ENCODE assay signal across 22 mouse cellular contexts in the genomic region with DNA sequence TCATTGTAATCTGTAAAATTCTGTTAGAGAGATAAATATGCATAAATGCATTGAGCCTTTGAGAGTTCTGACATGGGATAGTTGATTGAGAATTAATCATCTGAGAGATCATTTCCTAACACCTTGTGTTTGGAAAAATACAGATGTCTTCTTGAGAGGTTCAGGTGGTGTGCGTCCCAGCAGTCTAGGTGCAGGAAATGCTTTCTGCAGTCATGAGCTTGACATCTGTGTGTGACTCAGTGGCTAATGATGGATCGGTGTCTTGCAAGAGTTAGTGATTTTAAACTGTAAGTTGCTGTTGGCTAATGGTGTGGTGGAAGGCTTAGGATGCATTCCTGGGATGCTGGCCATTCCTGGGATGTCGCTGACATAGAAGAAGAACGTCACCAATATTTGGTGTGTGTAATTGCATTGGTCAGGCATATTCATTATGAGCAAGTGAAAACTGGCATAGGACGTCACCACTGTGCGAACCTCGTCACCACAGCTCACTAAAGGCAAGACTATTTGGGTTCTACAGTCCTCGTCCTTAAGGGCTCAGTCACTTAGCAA. TPM values are rescaled to one million over a fixed set of nuclear protein-coding genes. Genes with fewer than 3 reads are reported as not detected.
A peak's percentile ranks its signal among the peaks of the same experiment; 100 is the strongest.
DNase-seq lines count a peak whose midpoint lies in the region; ATAC-seq and TF ChIP-seq lines count a peak whose summit lies in the region.
"Had no signal": no experiment of that assay in that cellular context is flagged by ENCODE, and none has a peak within 500 bp of the region (broad histone marks: within the 10 kb centered on the region; RNA-seq: fewer than 3 reads in every experiment).

No protein-coding gene starts in this region.

- no peak for ATAC-seq in lung, postnatal 0 days
- ATAC-seq in Patski: peak; percentile 48
- no peak for ATAC-seq in heart, embryonic 12.5 days (ENCODE audit: insufficient number of reproducible peaks, low FRiP score)
- ATAC-seq: activated CD4-positive, CD25-positive, alpha-beta regulatory T cell, adult 4 months; forebrain, embryonic 13.5 days; forebrain, postnatal 0 days; hindbrain, embryonic 16.5 days had no signal

- TF ChIP-seq CTCF in lung, postnatal 0 days (IDR thresholded peaks at IDR 0.05): no peak
- no peak for TF ChIP-seq CTCF in Patski (IDR thresholded peaks at IDR 0.05)
- TF ChIP-seq CTCF in gastrocnemius, adult 2 months (IDR thresholded peaks at IDR 0.05): no peak

- H3K27me3 ChIP-seq in lung, postnatal 0 days (replicated peaks; ENCODE audit: insufficient read depth, low read length): no peaks in the 10 kb centered on the region
- H3K27me3 ChIP-seq in Patski: no peaks in the 10 kb centered on the region
- H3K27me3 ChIP-seq in heart, embryonic 12.5 days (replicated peaks): no peaks in the 10 kb centered on the region
- H3K27me3 ChIP-seq: forebrain, embryonic 13.5 days; heart, embryonic 13.5 days; hindbrain, embryonic 12.5 days had no signal

- no peak for TF ChIP-seq EP300 in lung, postnatal 0 days (IDR thresholded peaks at IDR 0.05)

- DNase-seq in lung, postnatal 0 days (ENCODE audit: low spot score): no peak
- DNase-seq in lung, postnatal 25 days (ENCODE audit: low spot score): no peak
- DNase-seq in thymus, postnatal 0 days (ENCODE audit: low spot score): peak; percentile 19
- no peak for DNase-seq in thymus, postnatal 10 days (ENCODE audit: low spot score in 2 of 2)
- DNase-seq in Patski (ENCODE audit: low read depth, low spot score): no peak
- no peak for DNase-seq in gastrocnemius, adult 2 months
- DNase-seq: adrenal gland, adult 2 months; adrenal gland, postnatal 36 days; cerebellum, adult 2 months; cerebellum, postnatal 10 days; forebrain, postnatal 0 days; gastrocnemius, postnatal 25 days; heart, postnatal 36 days had no signal

- intact Hi-C loops in gastrocnemius, adult 2 months (cut with DNase I): no loop called here

- POLR2A ChIA-PET in Patski (lab: Charles Lee): interaction anchor here (0.7 kb wide), 1 partner anchor 16 kb away, joined by 3 read pairs; no protein-coding TSS in a partner anchor

- H3K27ac ChIP-seq in lung, postnatal 0 days (ENCODE audit: low read length): no peak overlapping the region
- H3K27ac ChIP-seq in heart, embryonic 12.5 days (ENCODE audit: poor library complexity, severe bottlenecking): no peak overlapping the region
- no peak overlapping the region for H3K27ac ChIP-seq in gastrocnemius, adult 2 months
- H3K27ac ChIP-seq: embryonic facial prominence, embryonic 10.5 days; forebrain, embryonic 13.5 days; heart, embryonic 13.5 days; hindbrain, embryonic 12.5 days had no signal

- CTCF ChIA-PET in Patski (lab: Charles Lee): interaction anchor here (1.5 kb wide), 1 partner anchor 9 kb away, joined by 4 read pairs; no protein-coding TSS in a partner anchor

- WGBS in lung, postnatal 0 days: 76% methylated on average over 8 of the region's 8 CpGs
- 71% methylated on average over 8 of the region's 8 CpGs for WGBS in heart, embryonic 12.5 days

- no peak overlapping the region for H3K9ac ChIP-seq in lung, postnatal 0 days (replicated peaks; ENCODE audit: low read depth)
- no peak overlapping the region for H3K9ac ChIP-seq in heart, embryonic 12.5 days
- H3K9ac ChIP-seq: forebrain, embryonic 13.5 days; forebrain, postnatal 0 days; heart, embryonic 13.5 days; hindbrain, embryonic 12.5 days had no signal

- peaks cover 9% of the 10 kb centered on the region; the same call in 1 of the 2 replicates for H3K4me1 ChIP-seq in lung, postnatal 0 days (ENCODE audit: insufficient read depth, low read depth, low read length)
- peaks cover 20% of the 10 kb centered on the region for H3K4me1 ChIP-seq in heart, embryonic 12.5 days (replicated peaks)

- H3K4me3 ChIP-seq in lung, postnatal 0 days (ENCODE audit: low read depth, low read length): no peak overlapping the region
- H3K4me3 ChIP-seq in heart, embryonic 12.5 days: no peak overlapping the region
- no peak overlapping the region for H3K4me3 ChIP-seq in gastrocnemius, adult 2 months
- H3K4me3 ChIP-seq: embryonic facial prominence, embryonic 10.5 days; forebrain, embryonic 13.5 days; heart, embryonic 13.5 days; hindbrain, embryonic 12.5 days had no signal

- in situ Hi-C loops in Patski (cut with MboI; ENCODE audit: low pct_unique_long_range_greater_than_20kb): no loop called here

- peak overlapping the region; percentile 5; the same call in 1 of the 2 replicates for H3K4me2 ChIP-seq in lung, postnatal 0 days (replicated peaks; ENCODE audit: low read depth, low read length)
- no peak overlapping the region for H3K4me2 ChIP-seq in heart, embryonic 12.5 days
- H3K4me2 ChIP-seq: forebrain, embryonic 13.5 days; heart, embryonic 13.5 days; hindbrain, embryonic 12.5 days had no signal

- H3K9me3 ChIP-seq in lung, postnatal 0 days (ENCODE audit: low read length): no peaks in the 10 kb centered on the region
- H3K9me3 ChIP-seq in heart, embryonic 12.5 days (replicated peaks): no peaks in the 10 kb centered on the region
- H3K9me3 ChIP-seq: embryonic facial prominence, embryonic 10.5 days; forebrain, embryonic 13.5 days; heart, embryonic 13.5 days; hindbrain, embryonic 12.5 days had no signal

- peaks cover 14% of the 10 kb centered on the region for H3K36me3 ChIP-seq in lung, postnatal 0 days (ENCODE audit: insufficient read depth, low read length)
- peaks cover 32% of the 10 kb centered on the region for H3K36me3 ChIP-seq in heart, embryonic 12.5 days

RNA-seq across cellular contexts. Expression of a gene that starts 6.0 kb away (rescaled TPM):
- polyA plus RNA-seq in lung, postnatal 0 days (2015; fragmentation: Nextera tagmentation; extraction: Ambion mirVana): 27.2 and 30.3 TPM in 2 replicates
- 80.0 and 80.8 TPM in 2 replicates for polyA plus RNA-seq in thymus, postnatal 0 days (2015; fragmentation: Nextera tagmentation; extraction: Ambion mirVana)
- polyA plus RNA-seq in Patski (2021): 58.3 TPM
- polyA plus RNA-seq in heart, embryonic 12.5 days (2016; fragmentation: Nextera tagmentation; extraction: Ambion mirVana): 55.7 and 56.6 TPM in 2 replicates
- 10 to 100 TPM; 12.5 to 16.3 TPM for total RNA-seq in gastrocnemius, adult 2 months (2021)

RNA-seq across cellular contexts. Expression of a gene that starts 6.8 kb away (rescaled TPM):
- polyA plus RNA-seq in lung, postnatal 0 days (2015; fragmentation: Nextera tagmentation; extraction: Ambion mirVana): 26.3 and 27.0 TPM in 2 replicates
- polyA plus RNA-seq in thymus, postnatal 0 days (2015; fragmentation: Nextera tagmentation; extraction: Ambion mirVana): 67.8 and 68.4 TPM in 2 replicates
- 28.8 TPM for polyA plus RNA-seq in Patski (2021)
- 22.1 and 23.4 TPM in 2 replicates for polyA plus RNA-seq in heart, embryonic 12.5 days (2016; fragmentation: Nextera tagmentation; extraction: Ambion mirVana)
- total RNA-seq in gastrocnemius, adult 2 months (2021): 1 to 10 TPM; 6.8 to 8.7 TPM

RNA-seq across cellular contexts. Expression of a gene that starts 51.7 kb away (rescaled TPM):
- polyA plus RNA-seq in lung, postnatal 0 days (2015; fragmentation: Nextera tagmentation; extraction: Ambion mirVana): 0.36 and 0.60 TPM in 2 replicates
- 1.8 and 2.0 TPM in 2 replicates for polyA plus RNA-seq in thymus, postnatal 0 days (2015; fragmentation: Nextera tagmentation; extraction: Ambion mirVana)
- 0.60 TPM for polyA plus RNA-seq in Patski (2021)
- 0.96 and 1.0 TPM in 2 replicates for polyA plus RNA-seq in heart, embryonic 12.5 days (2016; fragmentation: Nextera tagmentation; extraction: Ambion mirVana)
- total RNA-seq in gastrocnemius, adult 2 months (2021): not detected
- total RNA-seq: ES-E14; granulocyte monocyte progenitor cell, adult 5-6 weeks had no signal
